Mouse (Mus musculus): ENCODE data around the gene Nt5dc2.

Nt5dc2 gene

DNA sequence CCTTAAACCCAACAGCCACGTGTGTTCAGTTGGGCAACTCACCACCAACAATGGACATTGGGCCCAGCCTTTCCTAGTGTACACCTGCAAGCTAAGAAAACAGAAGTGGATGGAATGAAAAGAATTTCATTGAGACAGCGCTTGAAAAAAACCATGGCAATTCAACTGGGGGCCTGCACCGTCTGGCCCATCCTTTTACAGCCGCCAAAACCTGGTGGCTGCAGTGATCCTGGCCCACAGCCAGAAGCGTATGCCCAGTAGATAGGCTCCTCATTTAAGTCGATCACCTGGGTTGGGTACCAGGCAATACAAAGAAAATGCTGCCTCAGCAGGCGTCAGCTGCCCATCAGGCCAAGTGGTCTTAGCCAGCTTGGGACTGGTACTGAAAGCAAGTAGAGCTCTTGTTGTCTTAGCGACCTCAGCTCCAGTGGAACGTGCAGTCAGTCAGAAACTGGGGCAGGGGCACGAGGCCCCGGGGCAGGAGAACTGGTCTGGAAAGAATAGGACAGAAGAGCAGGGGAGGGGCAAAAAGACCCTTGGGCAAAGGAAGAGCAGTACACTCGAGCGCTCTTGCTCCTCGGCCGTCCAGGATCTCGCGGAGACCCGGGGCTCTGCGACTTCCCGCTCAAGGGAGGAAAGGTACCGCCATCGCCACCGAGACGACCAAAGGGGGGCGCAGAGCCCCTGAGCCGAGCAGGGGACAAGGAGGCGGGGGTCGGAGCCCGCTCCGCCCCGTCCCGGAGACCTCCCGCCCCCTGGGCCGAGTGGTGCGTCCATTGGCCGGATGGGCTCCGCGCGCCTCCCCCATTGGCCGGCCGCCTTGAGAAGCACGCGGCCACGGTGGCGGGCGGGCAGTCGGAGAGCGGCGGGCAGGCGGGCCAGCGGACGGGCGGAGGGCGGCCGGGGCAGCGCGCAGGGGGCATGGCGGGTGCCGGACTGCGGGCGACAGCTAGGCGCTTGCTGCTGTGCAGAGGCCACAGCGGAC lies at the start of gene Nt5dc2:
Gene Nt5dc2 (plus strand): TSS at position 818 of the 985 bp plus-strand sequence.
- peak; percentile 33 to 59 for DNase-seq (ENCODE audit: low spot score in 2 of 2)

DNA sequence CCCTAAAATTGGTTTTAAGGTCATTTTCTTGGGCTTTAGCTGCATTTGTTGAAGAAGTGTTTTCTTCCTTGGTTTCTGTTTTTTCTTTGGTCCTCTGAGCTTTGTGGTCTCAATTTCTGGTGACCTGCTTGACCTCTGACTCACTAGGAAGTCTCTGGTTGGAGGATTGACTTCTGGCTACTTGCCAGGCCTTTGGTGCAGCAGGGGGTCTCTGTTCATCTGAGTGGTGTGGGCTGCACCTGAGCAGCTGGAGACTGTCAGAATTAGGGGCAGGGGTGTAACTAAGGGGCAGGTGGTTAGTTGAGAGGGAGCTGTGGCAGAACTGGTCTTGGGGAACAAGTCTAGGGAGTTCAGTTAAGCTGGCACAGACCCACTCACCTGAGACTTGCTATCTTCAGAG lies 49.7 kb upstream of the Nt5dc2 start:
- no peak for DNase-seq (ENCODE audit: low spot score in 2 of 2)

DNA sequence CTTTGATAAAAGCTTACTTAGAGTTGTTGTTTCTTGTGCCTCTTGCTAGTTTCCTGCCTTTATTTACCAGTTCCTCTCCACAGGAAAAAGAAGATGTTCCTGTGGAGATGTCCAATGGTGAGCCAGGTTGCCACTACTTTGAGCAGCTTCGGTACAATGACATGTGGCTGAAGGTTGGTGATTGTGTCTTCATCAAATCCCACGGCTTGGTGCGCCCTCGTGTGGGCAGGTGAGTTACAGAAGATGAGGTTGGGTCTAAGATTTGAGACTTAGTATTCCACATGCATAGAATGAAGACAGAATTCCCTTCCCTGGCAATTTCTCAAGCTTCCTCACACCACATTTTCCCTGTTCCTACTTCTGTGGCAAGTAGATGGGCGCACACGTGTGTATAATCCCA lies 43.4 kb upstream of the Nt5dc2 start:
- no peak for DNase-seq (ENCODE audit: low spot score in 2 of 2)

DNA sequence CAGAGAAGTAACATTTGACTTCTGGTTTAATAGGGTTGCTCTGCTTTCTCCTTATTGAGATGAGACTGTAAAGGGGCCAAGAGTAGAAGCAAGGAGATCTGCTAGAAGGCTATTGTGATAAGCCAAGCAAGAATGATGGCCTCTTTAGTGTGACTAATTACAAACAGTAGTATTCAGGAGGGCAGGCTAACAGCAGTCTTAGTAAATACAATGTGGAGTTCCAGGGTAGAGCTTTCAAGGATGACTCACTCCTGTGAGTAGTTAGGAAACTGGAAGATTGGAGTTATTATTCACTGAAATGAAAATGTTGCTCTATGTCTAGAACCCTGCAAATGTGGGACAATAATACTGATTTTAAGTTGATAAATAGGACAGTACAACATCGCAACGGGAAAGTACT lies 42.3 kb upstream of the Nt5dc2 start:
- DNase-seq (ENCODE audit: low spot score in 2 of 2) = no peak

GRCm38 (mm10) chr14:31089918-31090317 lies 40.9 kb upstream of the Nt5dc2 start:
- no peak for DNase-seq (ENCODE audit: low spot score in 2 of 2)

- no peak for DNase-seq (ENCODE audit: low spot score in 2 of 2)
These were observed 25.7 kb upstream of the Nt5dc2 start for GRCm38 (mm10) chr14:31105156-31105555.

DNA sequence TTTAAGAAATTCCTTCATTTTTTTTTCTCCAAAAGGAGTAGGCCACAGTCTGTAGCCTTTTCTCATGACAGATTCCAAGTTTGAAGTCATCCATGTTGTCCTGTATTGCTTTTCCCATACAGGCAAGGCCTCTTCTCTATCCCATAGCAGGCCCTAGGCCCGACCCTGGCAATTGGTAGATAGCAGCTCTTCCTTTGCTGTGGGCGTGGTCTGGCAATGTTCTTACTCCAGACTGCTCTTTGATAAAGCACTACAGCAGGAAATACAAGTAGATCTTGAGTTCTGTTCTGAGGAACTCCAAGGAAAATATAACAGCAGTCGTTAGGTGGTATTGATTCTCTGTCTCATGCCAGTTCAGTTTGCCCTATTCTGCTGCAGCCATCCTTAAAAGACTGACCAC lies 20.2 kb upstream of the Nt5dc2 start:
- no peak for DNase-seq (ENCODE audit: low spot score in 2 of 2)

GRCm38 (mm10) chr14:31112187-31112586 lies 18.7 kb upstream of the Nt5dc2 start:
- no peak for DNase-seq (ENCODE audit: low spot score in 2 of 2)

GRCm38 (mm10) chr14:31114011-31114410 lies 16.8 kb upstream of the Nt5dc2 start:
- DNase-seq (ENCODE audit: low spot score in 2 of 2) = no peak

DNA sequence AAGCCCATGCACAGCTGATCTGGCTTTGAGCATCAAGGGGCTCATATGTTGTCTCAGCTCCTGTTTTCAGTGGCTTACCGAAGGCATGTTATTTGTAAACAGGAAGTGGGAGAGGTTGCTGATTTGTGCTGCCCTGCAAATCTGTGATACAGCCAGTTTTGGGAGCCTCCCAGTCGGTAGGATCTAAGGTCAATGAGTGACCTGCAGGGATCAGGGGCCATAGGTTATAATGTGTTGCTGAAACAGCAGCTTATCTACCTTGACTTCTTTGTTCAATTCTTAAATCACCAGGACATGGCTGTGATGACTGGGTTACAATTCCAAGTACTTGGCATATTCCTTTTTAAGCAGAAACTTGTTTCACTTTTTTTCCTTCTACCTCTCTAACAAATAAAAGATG lies 15.3 kb upstream of the Nt5dc2 start:
- DNase-seq (ENCODE audit: low spot score in 2 of 2) = no peak

DNA sequence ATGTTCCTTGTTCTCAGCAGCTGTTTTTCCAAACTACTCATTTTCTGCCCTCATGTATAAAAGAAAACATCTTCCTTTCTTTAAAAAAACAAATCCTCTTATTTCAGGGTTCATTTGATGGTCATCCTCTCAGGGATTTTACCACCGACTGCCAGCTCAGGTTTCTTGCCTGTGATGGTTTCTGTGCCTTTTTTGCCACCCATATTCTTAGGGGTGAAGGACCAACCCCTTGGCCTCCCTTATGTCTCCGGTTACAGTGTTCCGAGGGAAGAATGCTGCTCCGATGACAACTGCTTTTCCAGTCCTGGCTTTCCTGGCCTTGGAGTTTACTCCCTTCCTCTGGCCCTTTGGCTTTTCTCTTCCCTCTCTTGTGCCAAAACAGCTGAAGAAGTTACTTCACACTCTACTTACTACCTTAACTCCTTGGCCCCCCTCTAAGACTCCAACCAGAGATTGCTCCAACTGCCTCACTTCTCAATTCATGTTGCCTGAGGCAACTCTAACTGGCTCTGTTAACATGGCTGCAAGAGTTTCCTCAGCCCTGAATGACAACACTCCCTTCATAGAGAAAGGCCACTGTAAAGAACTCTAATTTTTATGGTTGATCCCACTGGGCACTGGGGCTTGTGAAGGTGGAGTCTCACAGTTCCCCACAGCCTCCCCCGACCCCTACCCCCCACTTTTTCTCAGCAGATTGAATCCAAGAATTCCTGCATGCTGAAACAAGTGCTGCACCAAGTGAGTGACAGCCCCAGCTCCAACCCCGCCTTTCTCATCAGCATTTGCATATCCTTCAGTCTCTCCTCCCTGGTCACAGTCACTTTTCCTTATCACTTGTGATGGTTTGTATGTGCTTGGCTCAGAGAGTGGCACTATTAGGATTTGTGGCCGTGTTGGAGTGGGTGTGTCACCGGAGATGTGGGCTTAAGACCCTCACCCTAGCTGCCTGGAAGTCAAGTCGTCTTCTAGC lies 5.5 kb upstream of the Nt5dc2 start:
- DNase-seq (ENCODE audit: low spot score in 2 of 2) = no peak

DNA sequence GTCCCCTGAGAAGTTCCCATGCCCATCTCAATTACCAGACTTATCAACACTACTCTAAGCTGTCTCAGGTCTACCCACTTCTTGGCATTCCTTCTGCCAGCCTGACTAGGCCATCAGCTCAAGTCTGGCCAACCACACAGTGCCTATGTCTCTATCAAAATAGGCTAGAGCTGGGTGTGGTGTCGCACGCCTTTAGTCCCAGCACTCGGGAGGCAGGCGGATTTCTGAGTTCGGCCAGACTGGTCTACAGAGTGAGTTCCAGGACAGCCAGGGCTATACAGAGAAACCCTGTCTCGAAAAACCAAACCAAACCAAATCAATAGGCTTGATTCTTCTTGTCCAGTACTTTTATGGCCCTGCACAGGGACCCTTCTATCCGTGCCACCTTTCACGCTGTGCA lies 4.0 kb upstream of the Nt5dc2 start:
- no peak for DNase-seq (ENCODE audit: low spot score in 2 of 2)

DNA sequence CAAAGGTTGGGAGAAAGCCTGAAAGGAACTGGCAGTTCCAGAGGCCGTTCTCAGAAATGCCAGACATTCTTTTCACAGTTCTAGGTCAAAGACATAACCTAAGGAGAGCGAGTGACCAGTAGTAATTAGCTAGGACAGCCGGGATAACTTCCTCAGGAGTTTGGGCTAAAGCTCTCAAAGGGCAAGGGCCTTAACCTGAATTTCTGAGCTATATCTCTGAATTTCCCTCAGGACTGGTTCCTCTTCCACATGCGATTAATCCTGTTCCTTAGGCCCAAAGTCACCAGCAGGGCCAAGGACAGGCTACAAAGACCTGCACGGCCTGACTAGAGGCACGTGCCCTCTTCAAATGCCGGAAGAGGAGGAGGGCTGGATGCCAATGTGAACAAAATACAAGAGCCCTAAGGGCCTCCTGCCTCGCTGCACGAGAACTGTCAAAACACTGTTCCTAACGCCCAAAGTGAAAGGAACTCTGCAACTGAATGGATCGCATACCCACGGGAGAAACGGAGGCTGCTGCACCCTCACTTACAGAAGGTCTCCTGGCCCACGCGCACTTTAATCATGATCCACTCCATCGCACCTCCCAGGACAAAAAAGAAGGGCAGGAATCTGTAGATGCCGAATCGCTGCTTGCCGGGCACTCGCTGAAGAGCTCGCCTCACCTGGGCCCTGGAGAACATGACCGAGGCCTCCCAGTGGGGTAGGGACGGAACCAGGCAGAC lies 2.6 kb upstream of the Nt5dc2 start:
- no peak for DNase-seq (ENCODE audit: low spot score in 2 of 2)

DNA sequence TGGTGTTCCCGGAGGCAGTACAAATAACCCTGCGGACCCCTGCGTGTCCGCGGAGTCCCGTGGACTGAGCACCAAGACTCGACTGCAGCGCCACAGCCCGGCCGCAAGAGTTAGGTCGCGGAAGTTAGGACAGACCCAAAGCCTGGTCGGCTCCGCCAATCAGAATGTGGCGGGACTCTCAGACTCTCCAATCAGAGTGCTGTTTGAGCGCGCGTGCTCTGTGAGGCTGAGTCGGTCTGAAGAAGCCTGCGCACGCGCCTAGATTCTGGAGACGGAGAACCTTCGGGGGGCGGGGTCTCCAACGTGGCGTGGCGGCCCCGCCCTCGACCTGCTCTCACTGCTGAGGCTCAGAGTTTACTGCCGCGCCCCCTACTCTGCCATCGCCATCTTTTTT lies 2.0 kb upstream of the Nt5dc2 start, which contains the start of gene Smim4:
Gene Smim4 (minus strand): TSS at position 131 of the 394 bp plus-strand sequence.
- peak; percentile 97 to 98 for DNase-seq (ENCODE audit: low spot score in 2 of 2)

- DNase-seq (ENCODE audit: low spot score in 2 of 2) = no peak
These were observed 1.3 kb upstream of the Nt5dc2 start for GRCm38 (mm10) chr14:31129326-31130235.

DNA sequence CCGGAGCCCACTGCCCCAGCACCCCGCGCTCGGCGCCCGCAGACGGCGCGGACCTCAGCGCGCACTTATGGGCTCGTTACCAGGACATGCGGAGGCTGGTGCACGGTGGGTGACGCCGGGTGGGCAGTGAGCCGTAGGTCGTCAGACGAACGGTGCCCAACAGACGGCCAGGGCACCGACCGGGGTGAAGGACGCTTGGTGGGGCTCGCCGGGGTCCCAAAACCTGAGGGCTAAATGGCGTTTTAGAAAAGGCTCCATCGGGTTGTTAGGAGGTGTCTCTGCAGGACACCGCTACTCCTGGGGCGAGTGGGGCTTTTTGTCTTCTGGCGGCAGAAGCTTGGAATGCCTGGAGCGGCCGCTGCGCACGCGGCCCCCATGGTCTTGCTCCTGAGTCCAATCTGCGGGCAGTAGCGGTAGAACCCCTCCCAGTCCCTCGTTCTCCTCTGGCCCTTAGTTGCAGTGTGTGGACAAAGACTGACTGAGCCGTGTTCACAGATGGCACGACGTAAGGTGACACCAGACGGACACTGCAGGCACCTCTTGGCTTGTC lies 494 bp downstream of the Nt5dc2 start:
- DNase-seq (ENCODE audit: low spot score in 2 of 2) = no peak

DNA sequence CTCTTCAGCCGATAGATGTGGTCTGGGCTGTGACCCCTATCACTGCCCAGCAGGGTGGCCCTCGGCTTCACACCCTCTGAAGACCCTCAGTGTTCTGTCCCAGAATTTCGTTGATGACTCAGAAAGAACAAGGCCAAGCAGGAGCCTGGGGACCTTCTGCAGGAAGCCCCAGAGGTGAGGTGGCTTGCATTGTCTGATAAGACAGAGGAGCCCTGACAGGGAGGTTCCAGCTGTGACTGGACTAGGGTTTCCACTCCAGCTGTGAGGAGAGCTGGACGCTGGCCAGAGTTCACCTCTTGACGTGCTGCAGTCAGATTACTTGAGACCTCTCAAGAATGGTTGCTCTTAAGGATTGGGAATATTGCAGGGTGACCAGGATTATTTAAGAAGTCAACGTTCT lies 1.2 kb downstream of the Nt5dc2 start:
- no peak for DNase-seq (ENCODE audit: low spot score in 2 of 2)

- no peak for DNase-seq (ENCODE audit: low spot score in 2 of 2)
These were observed 1.7 kb downstream of the Nt5dc2 start for GRCm38 (mm10) chr14:31132491-31132975.

DNA sequence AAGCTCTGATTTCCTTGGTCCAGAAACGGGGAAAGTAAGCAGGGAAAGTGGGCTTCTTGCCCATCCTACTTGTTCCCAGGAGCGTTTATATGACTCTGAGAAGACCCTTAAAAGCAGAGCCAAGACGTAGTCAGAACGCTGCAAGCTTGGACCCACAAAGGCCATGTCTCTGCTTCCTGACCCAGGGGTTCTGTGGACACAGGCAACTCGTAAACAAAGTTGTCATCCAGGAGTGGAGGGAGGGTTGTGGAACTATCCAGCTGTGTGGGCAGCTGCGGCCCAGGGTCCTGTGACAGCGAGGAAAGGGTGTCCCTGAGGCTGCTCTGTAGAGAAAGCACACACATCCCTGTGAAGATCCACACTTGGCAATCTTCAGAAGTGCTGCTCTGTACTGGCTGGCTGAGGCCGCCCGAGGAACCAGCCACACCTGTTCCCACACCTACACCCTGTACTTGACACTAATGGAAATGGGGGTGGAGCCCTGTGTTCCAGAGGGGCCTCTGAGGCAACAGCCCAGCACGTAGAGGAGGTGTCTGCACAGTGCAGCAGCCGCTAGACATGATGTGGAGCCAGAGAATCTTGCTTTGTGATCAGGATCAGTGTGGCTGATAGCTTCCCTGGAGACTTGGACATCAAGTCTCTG lies 2.3 kb downstream of the Nt5dc2 start:
- no peak for DNase-seq (ENCODE audit: low spot score in 2 of 2)
